Mouse (Mus musculus): ENCODE measurements around the gene Arel1. TPM values are rescaled to one million over a fixed set of nuclear protein-coding genes. Genes with fewer than 3 reads are reported as not detected.
A peak's percentile ranks its signal among the peaks of the same experiment; 100 is the strongest.

The Arel1 gene
- polyA plus RNA-seq, 1 experiment from 2014 or later, result 39.3 TPM

DNA sequence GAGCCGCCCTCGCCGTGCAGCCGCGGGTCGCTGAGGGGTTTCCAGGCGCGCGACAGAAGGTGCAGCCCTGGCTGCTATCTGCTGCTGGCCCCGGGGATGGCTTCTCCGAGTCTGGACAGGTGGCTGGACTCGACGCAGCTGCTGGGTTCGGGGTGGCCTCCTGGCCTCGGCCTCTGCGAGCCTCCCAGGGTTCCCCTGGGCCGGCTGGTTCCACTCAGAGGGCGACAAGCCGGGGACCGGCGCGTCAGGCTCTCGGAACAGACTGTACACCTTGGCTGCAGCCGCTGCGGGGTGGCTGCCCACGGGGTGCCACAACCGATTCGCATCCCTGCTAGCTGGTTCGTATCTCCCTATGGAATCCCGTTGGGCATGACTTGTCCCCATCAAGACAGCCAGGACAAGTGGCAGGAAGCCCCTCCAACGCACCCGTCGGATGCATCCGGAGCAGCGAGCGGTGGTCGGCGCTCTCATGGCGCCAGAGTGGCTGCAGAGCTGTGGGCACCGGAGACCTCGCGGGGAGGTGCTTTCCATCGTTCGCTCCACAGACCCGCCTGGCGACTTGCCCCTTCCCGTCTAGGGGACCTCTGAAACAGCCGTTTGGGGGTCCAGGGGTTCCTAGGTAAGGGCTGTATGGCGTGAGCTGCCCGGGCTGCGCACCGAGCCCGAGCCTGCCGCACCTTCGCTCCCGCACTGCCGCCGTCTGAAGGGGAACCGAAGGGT lies 94.8 kb downstream of the Arel1 start:
- peak overlapping the region; percentile 46 for H3K4me2 ChIP-seq (ENCODE audit: low read length)
- peaks cover 12% of the 10 kb centered on the region for H3K4me1 ChIP-seq (replicated peaks; ENCODE audit: control insufficient read depth, insufficient read depth, low read length)
- H3K4me3 ChIP-seq (replicated peaks; ENCODE audit: low read length), result peak overlapping the region; percentile 33
- peaks cover 50% of the 10 kb centered on the region for H3K27me3 ChIP-seq (replicated peaks; ENCODE audit: control insufficient read depth, insufficient read depth, low read length)
- no peaks in the 10 kb centered on the region for H3K36me3 ChIP-seq (ENCODE audit: control insufficient read depth, insufficient read depth)
- 1% methylated on average over 59 of the region's 59 CpGs for WGBS
- H3K9ac ChIP-seq (replicated peaks; ENCODE audit: low read depth, low read length), result no peak overlapping the region
- H3K9me3 ChIP-seq (ENCODE audit: control insufficient read depth, low read length), result no peaks in the 10 kb centered on the region
- H3K27ac ChIP-seq (ENCODE audit: low read length), result no peak overlapping the region
- ATAC-seq, result no peak

DNA sequence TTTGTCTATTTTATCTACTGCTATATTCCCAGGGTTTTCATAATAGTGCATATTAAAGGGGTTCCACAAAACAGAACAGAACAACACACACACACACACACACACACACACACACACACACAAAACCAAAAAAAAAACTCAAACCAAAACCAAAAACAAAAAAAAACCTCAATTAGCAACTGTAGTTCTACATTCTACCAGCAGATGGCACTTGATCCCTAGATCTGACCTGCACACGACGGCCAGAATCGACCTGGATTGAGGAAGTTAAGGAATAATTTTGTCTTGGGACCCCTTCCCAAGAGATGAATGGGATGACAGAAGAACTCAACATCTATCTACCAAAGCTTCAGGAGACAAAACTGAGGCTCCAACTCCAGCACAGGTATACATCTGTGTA lies 97.3 kb downstream of the Arel1 start:
- Histone ChIP-seq H3K4me2 (ENCODE audit: low read length) (no peak overlapping the region), H3K4me3 (replicated peaks; ENCODE audit: low read length) (no peak overlapping the region), H3K27me3 (replicated peaks; ENCODE audit: control insufficient read depth, insufficient read depth, low read length) (peaks cover 44% of the 10 kb centered on the region), H3K36me3 (ENCODE audit: control insufficient read depth, insufficient read depth) (no peaks in the 10 kb centered on the region), H3K9ac (replicated peaks; ENCODE audit: low read depth, low read length) (no peak overlapping the region), H3K9me3 (ENCODE audit: control insufficient read depth, low read length) (no peaks in the 10 kb centered on the region), H3K4me1 (replicated peaks; ENCODE audit: control insufficient read depth, insufficient read depth, low read length) (peaks cover 12% of the 10 kb centered on the region), H3K27ac (ENCODE audit: low read length) (no peak overlapping the region)
- WGBS, result 0% methylated on average over 3 of the region's 3 CpGs
- no peak for ATAC-seq

DNA sequence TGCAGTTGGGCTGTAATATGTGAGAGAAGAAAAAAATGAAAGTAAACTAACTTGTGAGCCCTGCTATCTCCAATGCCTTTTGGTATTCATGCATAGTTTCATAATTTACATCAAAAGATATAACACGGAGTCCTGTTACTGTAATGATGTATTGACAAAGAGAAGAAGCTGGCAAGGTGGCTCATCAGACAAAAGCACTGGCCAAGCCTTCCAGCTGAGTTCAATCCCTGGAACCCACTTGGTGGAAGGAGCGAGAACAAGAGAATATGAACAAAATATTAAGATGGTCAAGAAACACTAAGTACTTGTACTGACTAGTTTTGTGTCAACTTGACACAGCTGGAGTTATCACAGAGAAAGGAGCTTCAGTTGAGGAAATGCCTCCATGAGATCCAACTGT lies 98.4 kb downstream of the Arel1 start:
- Histone ChIP-seq H3K36me3 (ENCODE audit: control insufficient read depth, insufficient read depth) (no peaks in the 10 kb centered on the region), H3K4me1 (replicated peaks; ENCODE audit: control insufficient read depth, insufficient read depth, low read length) (peaks cover 12% of the 10 kb centered on the region), H3K27ac (ENCODE audit: low read length) (no peak overlapping the region), H3K27me3 (replicated peaks; ENCODE audit: control insufficient read depth, insufficient read depth, low read length) (peaks cover 37% of the 10 kb centered on the region), H3K9ac (replicated peaks; ENCODE audit: low read depth, low read length) (no peak overlapping the region), H3K9me3 (ENCODE audit: control insufficient read depth, low read length) (no peaks in the 10 kb centered on the region), H3K4me3 (replicated peaks; ENCODE audit: low read length) (no peak overlapping the region), H3K4me2 (ENCODE audit: low read length) (no peak overlapping the region)
- ATAC-seq, result no peak
- WGBS, result 67% methylated on average over 2 of the region's 2 CpGs

Other genes starting within 250 kb of the Arel1 start
- gene Npc2, start 197.7 kb downstream of the Arel1 start, polyA plus RNA-seq (2015; fragmentation: Nextera tagmentation; extraction: Ambion mirVana), result 76.8 and 80.8 TPM in 2 replicates
- gene Isca2, start 197.6 kb downstream of the Arel1 start, polyA plus RNA-seq (2015; fragmentation: Nextera tagmentation; extraction: Ambion mirVana), result 108 and 141 TPM in 2 replicates
- 0.30 and 0.37 TPM in 2 replicates for gene Ltbp2, start 94.4 kb downstream of the Arel1 start, polyA plus RNA-seq (2015; fragmentation: Nextera tagmentation; extraction: Ambion mirVana)
- 108 and 118 TPM in 2 replicates for gene Fcf1, start within 50 bp of the Arel1 start, polyA plus RNA-seq (2015; fragmentation: Nextera tagmentation; extraction: Ambion mirVana)
- gene Ylpm1, start 25.4 kb upstream of the Arel1 start, polyA plus RNA-seq (2015; fragmentation: Nextera tagmentation; extraction: Ambion mirVana), result 43.6 and 43.8 TPM in 2 replicates
- gene Prox2, start 139.9 kb upstream of the Arel1 start, polyA plus RNA-seq (2015; fragmentation: Nextera tagmentation; extraction: Ambion mirVana), result 1.6 and 2.1 TPM in 2 replicates
- 102 and 106 TPM in 2 replicates for gene Dlst, start 139.9 kb upstream of the Arel1 start, polyA plus RNA-seq (2015; fragmentation: Nextera tagmentation; extraction: Ambion mirVana)
- gene Rps6kl1, start 180.4 kb upstream of the Arel1 start, polyA plus RNA-seq (2015; fragmentation: Nextera tagmentation; extraction: Ambion mirVana), result 23.7 and 30.8 TPM in 2 replicates
- gene Pgf, start 206.9 kb upstream of the Arel1 start, polyA plus RNA-seq (2015; fragmentation: Nextera tagmentation; extraction: Ambion mirVana), result 5.5 and 7.2 TPM in 2 replicates
- 76.9 and 86.3 TPM in 2 replicates for gene Eif2b2, start 248.6 kb upstream of the Arel1 start, polyA plus RNA-seq (2015; fragmentation: Nextera tagmentation; extraction: Ambion mirVana)